Comparison of ENCODE assay signal across 7 mouse cellular contexts in the genomic region with DNA sequence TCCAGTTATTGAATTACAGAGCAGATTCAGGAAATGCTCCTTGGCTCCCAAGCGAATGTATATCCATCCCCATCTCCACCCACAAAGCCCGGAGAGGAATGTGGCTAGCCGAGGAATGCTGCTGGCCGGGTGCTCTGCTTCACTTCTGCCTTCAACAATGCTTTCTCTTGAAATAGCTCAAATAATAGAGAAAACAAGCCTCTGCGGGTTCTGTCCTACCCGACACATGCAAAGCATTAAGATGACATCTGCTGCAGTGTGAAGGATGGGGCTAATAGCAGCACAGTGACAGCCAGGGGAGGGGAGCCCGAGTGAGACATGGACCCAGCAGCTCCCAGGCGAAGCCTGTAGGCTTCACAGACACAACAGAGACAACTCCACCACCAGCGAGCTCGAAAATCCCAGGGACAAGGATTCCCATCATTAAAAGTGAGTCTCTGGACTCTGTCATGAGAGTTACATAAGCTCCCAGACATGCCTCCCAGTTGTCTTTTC. TPM values are rescaled to one million over a fixed set of nuclear protein-coding genes. Genes with fewer than 3 reads are reported as not detected.
A peak's percentile ranks its signal among the peaks of the same experiment; 100 is the strongest.
DNase-seq lines count a peak whose midpoint lies in the region; ATAC-seq and TF ChIP-seq lines count a peak whose summit lies in the region.

No protein-coding gene starts in this region.

- peaks cover 29% of the 10 kb centered on the region for H3K36me3 ChIP-seq in kidney, embryonic 15.5 days
- H3K36me3 ChIP-seq in forebrain, embryonic 15.5 days, result peaks cover 49% of the 10 kb centered on the region
- peaks cover 77% of the 10 kb centered on the region for H3K36me3 ChIP-seq in midbrain, embryonic 13.5 days

- no peak overlapping the region for H3K4me2 ChIP-seq in kidney, embryonic 15.5 days
- H3K4me2 ChIP-seq in forebrain, embryonic 15.5 days (replicated peaks), result no peak overlapping the region
- H3K4me2 ChIP-seq in midbrain, embryonic 13.5 days (replicated peaks), result no peak overlapping the region

- peak; percentile 18 for DNase-seq in embryo, embryonic 10 days (ENCODE audit: low spot score)
- DNase-seq in lung, postnatal 10 days, result peak; percentile 48
- DNase-seq in cerebellum, postnatal 36 days, result no peak

- TF ChIP-seq CTCF in embryonic fibroblast, embryonic 13.5 days (IDR thresholded peaks at IDR 0.05; ENCODE audit: borderline replicate concordance, insufficient read depth, low read length), result no peak

- peak overlapping the region; percentile 94 for H3K27ac ChIP-seq in embryonic fibroblast, embryonic 13.5 days (ENCODE audit: insufficient read depth, low read length)
- peak overlapping the region; percentile 80 for H3K27ac ChIP-seq in kidney, embryonic 15.5 days
- no peak overlapping the region for H3K27ac ChIP-seq in forebrain, embryonic 15.5 days (replicated peaks)
- H3K27ac ChIP-seq in midbrain, embryonic 13.5 days, result no peak overlapping the region

- no peak for ATAC-seq in kidney, embryonic 15.5 days (replicated peaks; ENCODE audit: low FRiP score)
- no peak for ATAC-seq in forebrain, embryonic 15.5 days (replicated peaks)
- no peak for ATAC-seq in midbrain, embryonic 13.5 days

- H3K4me1 ChIP-seq in embryonic fibroblast, embryonic 13.5 days (ENCODE audit: control insufficient read depth, insufficient read depth, low read length), result peaks cover 19% of the 10 kb centered on the region
- H3K4me1 ChIP-seq in kidney, embryonic 15.5 days, result peaks cover 20% of the 10 kb centered on the region
- H3K4me1 ChIP-seq in forebrain, embryonic 15.5 days, result no peaks in the 10 kb centered on the region
- no peaks in the 10 kb centered on the region for H3K4me1 ChIP-seq in midbrain, embryonic 13.5 days (replicated peaks)

- no peak for TF ChIP-seq POLR2A in embryonic fibroblast, embryonic 13.5 days (IDR thresholded peaks at IDR 0.05; ENCODE audit: low read depth, low read length)

- no peaks in the 10 kb centered on the region for H3K27me3 ChIP-seq in kidney, embryonic 15.5 days
- no peaks in the 10 kb centered on the region for H3K27me3 ChIP-seq in forebrain, embryonic 15.5 days
- no peaks in the 10 kb centered on the region for H3K27me3 ChIP-seq in midbrain, embryonic 13.5 days

- H3K9me3 ChIP-seq in kidney, embryonic 15.5 days (replicated peaks), result no peaks in the 10 kb centered on the region
- H3K9me3 ChIP-seq in forebrain, embryonic 15.5 days, result no peaks in the 10 kb centered on the region
- no peaks in the 10 kb centered on the region for H3K9me3 ChIP-seq in midbrain, embryonic 13.5 days

- no peak overlapping the region for H3K9ac ChIP-seq in kidney, embryonic 15.5 days
- H3K9ac ChIP-seq in forebrain, embryonic 15.5 days (replicated peaks), result no peak overlapping the region
- H3K9ac ChIP-seq in midbrain, embryonic 13.5 days (replicated peaks), result no peak overlapping the region

- WGBS in kidney, embryonic 15.5 days, result 56% methylated on average over 10 of the region's 10 CpGs
- WGBS in forebrain, embryonic 15.5 days, result 80% methylated on average over 10 of the region's 10 CpGs
- WGBS in midbrain, embryonic 13.5 days, result 79% methylated on average over 10 of the region's 10 CpGs

- no peak overlapping the region for H3K4me3 ChIP-seq in embryonic fibroblast, embryonic 13.5 days (ENCODE audit: insufficient read depth, low read length)
- H3K4me3 ChIP-seq in kidney, embryonic 15.5 days (replicated peaks), result no peak overlapping the region
- no peak overlapping the region for H3K4me3 ChIP-seq in forebrain, embryonic 15.5 days
- H3K4me3 ChIP-seq in midbrain, embryonic 13.5 days (replicated peaks), result no peak overlapping the region

RNA-seq across cellular contexts. Expression of a gene that starts 59.0 kb away (rescaled TPM):
- polyA plus RNA-seq in embryonic fibroblast, embryonic 13.5 days (2011; ENCODE audit: insufficient read length, low read depth, missing spikeins), result 40.1 and 40.9 TPM in 2 replicates
- 36.6 and 41.7 TPM in 2 replicates for polyA plus RNA-seq in kidney, embryonic 15.5 days (2015; fragmentation: Nextera tagmentation; extraction: Ambion mirVana)
- polyA plus RNA-seq in forebrain, embryonic 15.5 days (2015; fragmentation: Nextera tagmentation; extraction: Ambion mirVana), result 66.6 and 67.6 TPM in 2 replicates
- polyA plus RNA-seq in midbrain, embryonic 13.5 days (2015; fragmentation: Nextera tagmentation; extraction: Ambion mirVana), result 61.4 and 64.5 TPM in 2 replicates

RNA-seq across cellular contexts. Expression of a gene that starts 59.0 kb away (rescaled TPM):
- polyA plus RNA-seq in embryonic fibroblast, embryonic 13.5 days (2011; ENCODE audit: insufficient read length, low read depth, missing spikeins), result 17.5 and 20.8 TPM in 2 replicates
- 27.0 and 29.0 TPM in 2 replicates for polyA plus RNA-seq in kidney, embryonic 15.5 days (2015; fragmentation: Nextera tagmentation; extraction: Ambion mirVana)
- 20.2 TPM in 2 replicates for polyA plus RNA-seq in forebrain, embryonic 15.5 days (2015; fragmentation: Nextera tagmentation; extraction: Ambion mirVana)
- 22.0 and 22.3 TPM in 2 replicates for polyA plus RNA-seq in midbrain, embryonic 13.5 days (2015; fragmentation: Nextera tagmentation; extraction: Ambion mirVana)

Comparison
In these comparisons a context has a peak if more than half of its experiments do, and no peak if none do; other contexts are left out.
1. DNase-seq: peak in embryo, embryonic 10 days (single experiment) and lung, postnatal 10 days (single experiment); none in cerebellum, postnatal 36 days (0 of 2).
2. H3K27ac ChIP-seq: peak in embryonic fibroblast, embryonic 13.5 days (single experiment) and kidney, embryonic 15.5 days (single experiment); none in forebrain, embryonic 15.5 days (single experiment) and midbrain, embryonic 13.5 days (single experiment).